Mouse (Mus musculus) right cerebral cortex, adult 2 months (tissue): ENCODE measurements around the gene Epha4.

Experiments
- DNase-seq, 2 experiments: peaks; one replicate each; pipeline ENCODE4 v3.0.0; 2021 to 2022; ENCODE audit warnings: low spot score in 2 of 2

Epha4 gene

DNA sequence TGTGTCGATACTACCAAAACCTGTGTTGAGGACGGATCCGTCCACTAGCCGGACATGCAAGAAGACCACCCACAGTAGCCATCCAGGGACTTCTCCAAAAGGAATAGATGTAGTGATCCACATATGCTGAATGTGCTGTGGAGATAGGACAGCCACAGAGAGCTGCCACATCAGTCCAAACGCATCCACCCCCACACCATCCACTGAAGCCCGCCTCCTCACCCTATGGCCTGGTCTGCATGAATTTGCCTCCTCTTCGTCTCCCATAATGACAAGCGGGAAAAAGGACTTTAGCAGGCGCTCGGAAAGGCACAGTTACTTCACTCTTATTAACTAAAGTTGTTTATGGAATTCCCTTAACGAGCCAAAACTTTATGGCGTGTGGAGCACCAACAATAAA is 68.5 kb downstream of the Epha4 start:
- DNase-seq = peak in 1 of 2 experiments; percentile 42

DNA sequence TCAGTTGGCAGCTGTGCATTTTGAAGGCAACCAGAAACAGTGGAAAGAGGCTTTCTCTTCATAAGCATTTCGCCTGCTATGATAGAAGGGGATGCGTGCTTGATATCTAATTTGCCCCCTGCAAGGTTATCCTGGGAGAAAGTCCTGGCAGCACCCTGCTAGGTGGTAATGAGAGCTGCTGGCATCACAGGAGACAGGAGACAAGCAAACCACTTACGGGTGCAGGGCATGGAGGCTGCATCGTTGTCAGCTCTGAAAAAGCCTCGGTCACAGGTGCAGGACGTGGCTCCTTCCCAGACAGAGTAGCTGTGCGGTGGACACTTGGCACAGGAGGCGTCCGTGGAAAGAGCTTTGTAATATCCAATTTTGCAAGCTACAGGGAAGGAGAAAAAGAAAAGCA is 70.2 kb downstream of the Epha4 start:
- DNase-seq = no peak

DNA sequence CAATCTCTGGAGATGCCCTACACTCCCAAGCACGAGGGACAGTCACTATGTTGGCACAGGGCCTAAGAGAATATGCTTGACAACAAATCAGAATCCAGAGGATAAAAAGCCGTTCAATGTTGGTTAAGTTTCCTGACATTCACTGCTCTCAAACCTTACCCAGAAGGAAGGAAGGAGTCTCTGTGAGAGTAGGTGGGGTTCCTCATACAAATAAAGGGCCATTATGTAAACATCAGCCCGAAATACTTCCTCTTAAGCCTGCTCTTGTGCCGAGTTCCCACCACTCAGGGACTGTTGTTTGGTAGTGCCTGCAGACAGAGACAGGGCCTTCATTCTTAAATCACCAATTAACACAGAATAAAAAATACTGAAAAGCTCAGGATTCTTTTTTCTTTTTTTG is 72.9 kb downstream of the Epha4 start:
- no peak for DNase-seq

DNA sequence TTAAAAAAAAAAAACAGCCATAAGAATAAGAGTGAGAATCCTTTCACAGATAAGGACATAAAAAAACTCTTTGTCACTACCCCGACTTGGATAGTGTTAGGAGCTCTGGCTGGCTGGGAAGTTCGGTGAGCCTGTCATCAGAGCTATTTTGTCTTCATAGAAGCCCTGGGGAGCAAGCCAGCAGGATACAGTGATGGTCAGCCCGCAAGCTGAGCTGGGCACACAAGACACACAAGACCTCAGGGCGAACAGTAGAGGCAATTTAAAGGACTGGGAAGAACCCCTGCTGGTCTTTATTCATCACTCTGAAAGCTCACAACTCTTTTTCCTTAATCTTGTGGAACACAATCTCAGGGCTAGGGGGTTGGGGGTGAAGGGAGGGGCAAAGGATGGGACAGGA is 73.5 kb downstream of the Epha4 start:
- no peak for DNase-seq

DNA sequence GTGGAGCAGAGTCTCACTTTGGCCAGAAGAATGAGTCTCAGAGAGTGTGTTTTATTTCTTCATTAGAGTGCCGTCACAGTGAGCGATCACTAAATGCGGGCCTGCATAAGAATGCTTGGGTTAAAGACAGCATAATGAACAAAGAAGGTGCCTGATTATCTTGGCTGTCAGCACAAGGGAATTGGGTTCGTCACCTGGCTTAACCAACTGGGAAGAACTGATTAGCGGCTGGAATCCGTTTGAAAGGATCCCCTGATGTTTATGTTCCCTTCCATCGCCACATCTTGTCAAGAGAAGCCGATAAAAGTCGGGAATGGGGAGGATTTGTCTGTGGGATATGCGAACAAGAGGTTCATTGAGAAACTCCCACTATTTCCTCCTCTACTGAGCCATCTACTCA is 74.4 kb downstream of the Epha4 start:
- no peak for DNase-seq

DNA sequence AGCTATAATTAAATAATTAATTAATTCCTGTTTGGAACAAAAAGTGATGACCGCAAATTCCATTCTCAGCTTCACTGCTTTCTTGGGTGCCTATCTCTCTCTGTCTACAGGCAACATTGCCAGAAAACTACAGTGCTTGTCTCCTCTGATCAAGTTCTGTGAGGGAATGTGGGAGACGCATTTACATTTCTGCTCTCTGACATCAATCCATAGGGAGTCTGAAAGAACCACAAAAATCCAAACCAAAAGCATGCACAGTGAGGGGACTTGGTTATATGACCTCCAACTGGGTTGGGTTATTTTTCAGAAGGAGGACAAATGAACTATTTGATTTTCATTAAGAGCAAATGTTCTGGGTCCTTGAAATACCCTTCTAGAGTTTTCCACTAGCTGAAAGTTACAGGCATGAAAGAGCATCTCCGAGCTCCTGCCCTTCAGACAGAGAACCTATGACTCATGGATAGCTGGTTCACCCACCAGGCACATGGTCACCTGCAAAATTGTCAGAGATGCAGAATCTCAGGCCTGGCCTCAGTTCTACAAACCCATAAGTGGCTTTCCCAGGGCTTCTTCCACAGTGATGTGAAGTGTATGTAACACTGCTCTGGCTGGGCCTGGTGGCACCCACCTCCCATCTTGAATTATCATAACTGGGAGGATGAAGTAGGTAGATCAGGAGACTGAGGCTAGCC is 75.4 kb downstream of the Epha4 start:
- no peak for DNase-seq

DNA sequence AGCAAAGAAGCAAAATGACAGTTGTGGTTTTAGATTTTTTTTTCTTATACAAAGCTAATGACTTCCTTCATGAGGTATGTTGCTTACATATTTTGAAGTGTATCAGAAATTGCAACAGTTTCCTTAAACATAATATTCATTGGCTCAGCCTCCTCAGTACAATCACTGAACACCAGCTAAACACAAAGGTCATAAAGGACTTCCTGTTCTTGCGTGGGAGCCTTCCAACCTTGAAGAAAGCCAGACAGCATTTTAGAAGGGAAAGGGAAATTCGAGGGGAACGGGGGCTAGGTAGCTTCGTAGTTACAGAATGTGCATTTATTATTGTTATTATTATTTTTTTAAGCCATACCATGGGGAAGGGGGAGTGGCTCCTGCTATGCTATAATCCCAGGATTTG is 76.2 kb downstream of the Epha4 start:
- DNase-seq = no peak

DNA sequence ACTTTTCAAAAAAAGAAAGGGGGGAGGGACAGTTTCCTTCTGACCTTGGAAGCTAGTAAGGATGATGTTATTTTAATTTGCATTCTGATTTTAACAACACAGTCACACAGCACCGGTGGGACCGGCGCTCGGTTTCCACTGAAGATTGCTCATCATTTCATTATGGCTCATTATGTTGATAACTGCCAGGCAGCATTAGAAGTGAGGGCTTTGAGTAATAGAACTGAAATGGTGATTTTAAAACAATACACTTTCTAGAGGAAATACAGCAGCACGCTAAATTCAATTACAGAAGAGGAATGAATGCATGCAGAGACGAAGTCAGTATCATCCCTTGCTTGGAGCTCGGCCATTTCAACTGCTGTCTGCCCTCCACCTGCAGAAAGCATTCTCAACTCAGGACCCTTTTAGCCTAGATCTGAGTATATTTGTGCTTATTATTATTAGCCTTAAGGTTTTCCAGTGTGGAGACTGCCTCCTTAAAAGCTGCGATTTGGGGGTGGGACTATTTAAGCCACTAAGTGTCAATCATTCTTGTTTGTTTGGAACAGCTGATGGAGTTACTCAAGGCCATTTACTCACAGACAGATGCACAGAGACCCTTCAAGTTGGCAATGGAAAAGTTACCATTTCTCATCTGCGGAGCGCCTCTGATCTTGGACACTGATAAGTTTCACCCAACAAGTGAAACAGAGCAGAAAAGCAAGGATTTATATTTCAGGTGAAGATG is 76.8 kb downstream of the Epha4 start:
- DNase-seq = no peak

DNA sequence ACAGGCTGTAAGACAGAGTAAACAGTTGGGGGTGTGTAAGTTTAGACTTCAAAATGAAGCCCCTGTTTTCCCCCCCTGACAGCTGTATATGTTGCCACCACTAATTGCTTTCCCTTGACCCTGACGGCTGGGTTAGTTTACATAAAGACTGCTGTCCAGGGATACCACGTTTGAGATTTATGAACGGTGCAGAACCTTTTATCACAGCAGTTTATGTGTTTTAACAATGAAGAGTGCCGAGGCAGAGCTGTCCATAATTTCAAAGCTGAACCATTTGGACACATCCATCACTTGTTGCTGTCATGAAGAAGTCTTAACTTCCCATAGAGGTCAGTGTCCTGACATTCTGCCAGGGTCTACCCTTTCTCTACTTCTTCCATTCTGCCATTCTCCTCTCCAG is 79.8 kb downstream of the Epha4 start:
- DNase-seq = no peak

DNA sequence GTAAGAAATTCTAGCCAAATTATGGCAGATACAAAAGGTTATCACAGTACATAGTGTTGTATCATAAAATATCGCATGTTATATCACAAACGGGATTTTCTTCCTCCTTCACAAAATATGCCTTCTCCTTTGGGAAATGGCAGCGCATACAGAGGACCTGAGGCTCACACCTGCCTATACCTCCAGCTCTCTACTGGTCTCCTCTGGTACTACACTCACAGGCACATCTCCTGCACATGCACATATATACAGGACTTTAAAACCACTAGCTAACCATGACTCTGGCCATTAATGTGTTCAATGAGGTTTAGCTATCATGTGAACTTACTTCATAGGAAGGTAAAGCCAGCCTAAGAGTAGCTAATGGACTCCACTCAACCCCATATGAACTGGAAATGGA is 81.7 kb downstream of the Epha4 start:
- no peak for DNase-seq

DNA sequence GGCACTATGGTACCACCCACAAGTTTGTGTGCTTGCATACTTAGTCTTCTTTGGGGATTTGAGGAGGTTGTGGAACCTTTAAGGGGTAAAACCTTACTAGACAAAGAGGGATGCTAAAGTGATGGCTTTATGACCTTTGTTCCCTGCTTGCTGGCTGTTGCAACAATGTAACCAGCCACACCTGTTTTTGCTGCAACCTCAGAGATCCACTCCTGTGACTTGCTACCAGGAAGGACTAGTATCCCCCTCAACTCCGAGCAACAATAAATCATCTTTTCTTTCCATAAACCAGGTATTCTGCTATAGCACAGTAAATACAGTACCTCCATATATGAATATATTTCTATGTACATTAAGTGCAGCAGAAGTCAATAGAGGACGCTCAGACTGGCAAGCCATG is 82.4 kb downstream of the Epha4 start:
- DNase-seq = no peak

DNA sequence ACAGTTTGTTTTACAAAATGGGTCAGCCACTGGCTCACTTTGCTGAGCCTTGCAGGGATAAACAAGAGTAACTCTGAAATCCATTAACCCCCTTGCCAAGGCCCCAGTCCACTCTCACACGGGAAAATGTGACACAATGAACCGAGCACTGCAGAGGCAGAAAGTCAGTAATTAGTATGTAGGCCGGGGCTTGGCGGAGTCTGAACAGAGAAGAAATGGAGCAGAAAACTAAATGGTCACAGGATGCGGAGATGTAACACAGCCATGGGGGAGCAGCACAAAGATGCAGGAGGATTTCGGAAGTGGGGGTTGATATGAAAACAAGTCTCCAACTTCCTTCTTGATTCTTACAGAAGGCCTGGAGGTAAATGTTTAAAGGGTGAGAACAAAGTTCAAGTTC is 85.7 kb downstream of the Epha4 start:
- DNase-seq = no peak

DNA sequence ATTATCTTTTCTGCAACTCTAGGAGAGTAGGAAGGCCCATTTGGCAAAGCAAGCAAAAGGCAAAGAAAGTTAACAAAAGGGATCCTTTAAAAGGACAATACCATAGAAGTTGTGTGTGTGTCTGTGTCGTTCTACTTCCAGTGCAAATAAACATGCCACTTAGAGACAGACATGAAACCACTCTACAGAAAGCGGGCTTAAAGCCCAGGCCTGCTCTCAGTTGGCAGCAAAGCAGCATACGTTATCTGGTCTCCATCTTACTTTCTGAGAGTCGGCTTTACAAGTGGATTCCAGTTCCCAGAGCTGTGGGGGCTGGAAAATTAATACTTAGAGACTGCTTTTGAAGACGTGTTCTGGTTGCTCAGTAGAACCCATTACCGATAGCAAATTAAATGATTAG is 87.9 kb downstream of the Epha4 start:
- no peak for DNase-seq

DNA sequence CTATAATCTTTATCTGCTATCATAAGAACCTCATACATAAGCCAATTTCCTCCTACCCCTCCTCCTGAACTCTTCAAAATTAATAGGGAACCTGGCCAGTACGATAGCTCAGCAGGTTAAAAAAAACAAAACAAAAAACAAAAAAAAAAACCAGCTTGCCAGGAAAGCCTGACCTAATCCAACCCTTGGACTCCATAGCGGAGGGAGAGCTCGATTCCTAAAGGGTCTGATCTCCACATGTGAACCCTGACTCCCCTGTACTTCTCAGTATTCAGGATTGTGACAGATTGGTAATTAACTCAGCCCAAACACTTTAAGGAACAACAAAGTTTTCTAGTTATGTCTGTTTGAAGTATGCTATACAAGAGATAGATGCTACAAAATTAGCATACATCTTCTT is 89.7 kb downstream of the Epha4 start:
- no peak for DNase-seq

DNA sequence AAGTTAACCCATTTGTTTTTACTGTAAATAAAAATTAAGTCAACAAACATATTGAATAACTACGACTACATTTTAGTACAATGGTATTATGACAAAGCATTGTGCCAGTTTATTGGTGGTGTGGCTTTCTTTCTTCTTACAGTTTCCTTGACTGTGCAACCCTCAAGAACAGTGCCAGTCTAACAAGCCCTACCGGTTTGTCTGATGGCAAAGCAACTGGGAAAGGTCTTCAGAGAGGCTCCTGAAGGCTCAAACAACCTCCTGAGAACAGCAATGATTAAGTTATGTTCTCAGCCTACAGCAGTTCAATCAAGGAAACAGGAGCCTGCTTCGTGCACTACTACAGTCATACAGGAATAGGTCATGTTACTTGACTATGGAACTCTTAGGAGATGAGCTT is 93.8 kb downstream of the Epha4 start:
- no peak for DNase-seq

DNA sequence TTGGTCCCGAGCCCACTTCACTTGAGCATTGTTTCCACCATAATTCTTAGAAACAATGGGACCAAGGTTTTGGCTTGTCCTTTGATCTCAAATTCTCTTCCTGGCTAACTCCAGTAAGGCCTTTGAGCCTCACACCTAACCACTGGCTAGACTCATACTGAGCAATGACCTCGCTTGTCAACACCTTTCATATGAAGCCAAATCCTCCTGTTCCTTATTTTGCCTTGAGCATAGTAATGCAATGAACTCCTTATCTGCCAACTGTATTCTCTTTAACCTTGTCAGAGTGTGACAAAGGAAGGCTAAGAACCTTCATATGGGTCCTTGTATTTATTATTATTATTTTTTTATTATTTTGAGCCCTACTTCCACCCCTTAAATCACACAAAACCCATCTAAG is 94.5 kb downstream of the Epha4 start:
- no peak for DNase-seq

DNA sequence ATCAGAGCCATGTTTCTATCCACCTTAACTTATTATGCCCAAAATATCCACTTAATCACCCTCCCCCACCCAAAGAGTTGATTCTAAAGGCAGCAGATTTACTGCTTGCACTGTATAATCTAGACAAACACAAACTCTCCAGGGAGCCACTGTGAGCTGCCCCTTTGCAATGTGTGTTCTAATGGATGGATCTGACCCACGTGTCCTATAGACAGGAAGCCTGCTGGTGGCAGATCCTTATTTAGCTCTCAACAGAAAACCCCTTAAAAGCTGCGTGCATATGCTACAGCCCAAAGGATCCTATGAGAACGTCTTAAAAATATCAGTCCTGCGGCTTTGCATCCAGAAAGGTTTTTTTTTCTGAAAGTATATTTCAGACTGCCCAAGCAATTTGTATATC is 98.0 kb downstream of the Epha4 start:
- no peak for DNase-seq

DNA sequence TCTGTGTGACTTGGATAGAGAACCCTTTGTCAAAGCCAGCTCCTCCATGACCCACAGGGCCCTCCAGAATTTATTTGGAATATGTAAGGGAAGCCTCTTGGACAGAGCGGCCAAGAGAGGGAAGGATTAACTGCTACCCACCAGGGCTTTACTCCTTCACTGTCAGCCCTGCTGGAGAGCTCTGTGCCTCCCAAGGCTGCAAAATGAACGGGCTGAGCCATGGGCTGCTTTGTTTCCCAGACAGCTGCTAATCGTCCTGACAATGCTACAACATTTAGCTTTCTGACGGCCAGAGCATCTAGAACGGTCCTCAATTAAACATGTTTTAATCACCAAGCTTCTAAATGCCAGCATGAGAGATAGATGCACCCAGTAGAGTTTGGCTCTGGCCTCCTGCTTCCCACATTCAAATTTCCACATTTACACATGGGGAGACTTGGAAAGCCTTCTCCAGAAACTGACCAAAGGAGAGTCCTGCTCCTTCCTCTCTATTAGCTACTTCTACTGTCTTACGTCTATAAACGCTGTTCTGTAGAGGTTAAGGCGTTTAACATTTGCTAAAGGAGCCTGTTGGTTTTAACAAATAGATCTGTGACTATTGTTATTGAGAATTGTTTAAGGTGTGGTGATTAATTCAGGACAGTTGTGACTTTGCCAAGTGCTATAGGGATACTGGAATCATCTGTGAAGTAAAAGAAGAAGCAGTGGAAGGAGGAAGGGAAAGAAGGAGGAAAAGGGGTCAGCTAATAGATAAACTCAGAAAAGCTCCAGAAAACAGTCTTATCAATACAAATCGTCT is 101.8 kb downstream of the Epha4 start:
- DNase-seq = no peak

DNA sequence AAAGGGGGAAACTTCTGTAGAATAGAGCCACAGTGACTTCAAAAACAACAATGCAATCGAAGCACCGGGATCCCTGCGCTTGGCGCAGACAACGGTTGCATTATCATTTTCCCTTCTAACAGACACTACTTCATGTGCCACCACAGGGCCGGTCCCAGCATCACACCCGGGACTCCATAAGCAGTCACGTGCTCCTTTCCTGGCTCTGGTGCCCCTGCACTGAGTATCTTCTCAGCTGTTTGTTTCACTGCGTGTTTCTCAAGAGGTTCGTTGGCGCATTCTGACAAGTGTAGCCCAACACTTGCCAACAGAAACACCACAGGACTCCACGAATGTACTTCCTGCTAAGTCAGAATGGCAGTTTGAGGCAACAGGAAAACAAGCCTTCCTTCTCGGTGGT is 102.6 kb downstream of the Epha4 start:
- peak in 1 of 2 experiments; percentile 23 for DNase-seq

DNA sequence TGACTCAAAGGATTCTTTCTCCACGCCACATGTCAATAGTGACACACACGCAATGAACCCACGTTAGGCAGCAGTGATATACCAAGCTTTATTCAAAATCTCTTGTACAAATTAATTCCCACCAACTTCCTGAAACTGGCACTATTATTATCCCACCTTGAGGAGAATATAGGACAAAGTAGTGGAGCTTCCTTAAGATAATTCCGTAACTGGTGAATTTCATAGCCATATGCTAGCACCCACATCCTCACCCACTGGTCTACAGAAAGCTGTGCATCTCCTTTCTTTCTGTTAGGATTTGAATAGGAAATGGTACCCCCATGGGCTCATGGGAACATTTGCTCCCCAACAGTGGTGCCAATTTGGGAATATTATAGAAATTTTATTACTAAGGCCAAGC is 103.7 kb downstream of the Epha4 start:
- DNase-seq = peak; percentile 27 to 38

DNA sequence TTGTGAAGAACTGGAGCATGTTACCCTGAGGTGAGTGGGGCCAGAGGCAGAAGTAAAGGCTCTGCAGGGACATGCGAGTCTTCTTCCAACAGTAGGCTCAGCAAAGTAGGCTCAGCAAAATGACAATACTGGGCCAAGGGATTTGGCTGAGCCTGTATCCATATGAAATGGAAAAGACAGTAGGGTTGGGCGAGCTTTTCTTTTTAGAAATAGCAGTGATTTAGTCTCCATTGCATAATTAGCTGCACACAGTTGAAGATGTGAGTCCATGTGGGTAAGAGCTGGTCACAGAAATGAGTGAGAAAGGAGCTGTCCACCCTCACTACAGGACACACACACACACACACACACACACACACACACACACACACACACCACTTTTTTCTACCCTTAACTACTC is 104.2 kb downstream of the Epha4 start:
- no peak for DNase-seq

DNA sequence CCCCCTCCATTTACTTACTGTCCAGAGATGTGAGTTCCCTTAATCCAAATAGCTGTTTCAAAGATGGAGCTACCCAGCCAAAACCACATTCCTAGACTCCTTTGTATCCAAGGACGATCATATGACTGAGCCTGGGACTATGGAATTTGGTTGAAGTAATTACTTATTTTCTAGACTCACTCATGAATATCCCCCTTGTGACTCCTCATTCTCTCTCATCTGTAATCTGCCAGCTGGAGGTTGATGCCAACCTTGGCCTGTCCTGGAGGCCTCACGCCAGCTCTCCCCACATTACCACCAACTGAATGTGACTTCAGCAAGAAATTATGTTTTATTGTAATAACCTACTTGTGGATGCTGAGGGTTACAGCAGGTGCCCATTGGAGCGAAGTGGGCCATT is 104.7 kb downstream of the Epha4 start:
- no peak for DNase-seq

DNA sequence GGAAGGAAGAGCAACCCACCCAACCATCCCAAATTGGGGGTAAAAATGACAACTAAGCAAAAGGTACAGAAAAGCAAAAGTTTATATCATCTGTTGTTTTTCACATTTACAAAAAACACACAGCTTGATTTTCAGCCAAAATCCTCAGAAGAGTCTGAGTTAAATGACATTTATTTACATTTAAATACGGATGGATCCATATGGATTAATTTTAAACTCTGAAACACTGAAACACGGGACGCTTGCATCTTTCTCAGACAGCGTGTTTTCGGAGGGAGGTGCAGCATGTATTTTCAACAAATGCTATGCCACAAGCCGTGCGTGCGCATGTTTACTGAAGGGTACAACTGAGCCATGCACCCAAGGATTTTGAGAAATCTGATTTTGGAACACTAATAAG is 105.4 kb downstream of the Epha4 start:
- no peak for DNase-seq
